Comparison of ENCODE assay signal across 8 mouse cellular contexts in the genomic region with DNA sequence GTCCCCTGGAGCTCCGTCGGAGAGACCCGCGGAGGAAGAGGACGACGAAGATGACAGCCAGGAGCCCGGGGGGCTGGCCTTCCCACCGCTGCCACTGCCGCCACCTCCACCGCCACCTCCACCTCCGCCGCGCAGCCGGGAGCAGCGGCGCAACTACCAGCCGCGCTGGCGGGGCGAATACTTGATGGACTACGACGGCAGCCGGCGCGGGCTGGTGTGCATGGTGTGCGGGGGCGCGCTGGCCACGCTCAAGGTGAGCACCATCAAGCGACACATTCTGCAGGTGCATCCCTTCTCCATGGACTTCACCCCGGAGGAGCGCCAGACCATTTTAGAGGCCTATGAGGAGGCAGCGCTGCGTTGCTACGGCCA. TPM values are rescaled to one million over a fixed set of nuclear protein-coding genes. Genes with fewer than 3 reads are reported as not detected.
DNase-seq lines count a peak whose midpoint lies in the region; ATAC-seq and TF ChIP-seq lines count a peak whose summit lies in the region.

No protein-coding gene starts in this region.

- H3K4me3 ChIP-seq in E14TG2a.4 (replicated peaks; ENCODE audit: low read length), result peak overlapping the region; percentile 77
- peak overlapping the region; percentile 28 for H3K4me3 ChIP-seq in heart, embryonic 15.5 days
- no peak overlapping the region for H3K4me3 ChIP-seq in liver, embryonic 14.5 days (ENCODE audit: insufficient read depth in 1 of 2, low read depth in 2 of 2, low read length in 2 of 2)

- H3K9me3 ChIP-seq in E14TG2a.4 (ENCODE audit: low read length), result no peaks in the 10 kb centered on the region
- H3K9me3 ChIP-seq in heart, embryonic 15.5 days (replicated peaks), result no peaks in the 10 kb centered on the region
- no peaks in the 10 kb centered on the region for H3K9me3 ChIP-seq in liver, embryonic 14.5 days (ENCODE audit: control insufficient read depth, low read length)

- peak overlapping the region; percentile 19; the same call in 1 of the 2 replicates for H3K9ac ChIP-seq in heart, embryonic 15.5 days
- no peak overlapping the region for H3K9ac ChIP-seq in liver, embryonic 14.5 days (replicated peaks)

- DNase-seq in embryo, embryonic 10 days (ENCODE audit: low spot score), result peak; percentile 49
- no peak for DNase-seq in embryo, embryonic 10.5 days (ENCODE audit: low spot score)
- no peak for DNase-seq in liver, embryonic 14.5 days (ENCODE audit: low read depth in 3 of 3, low spot score in 3 of 3)
- DNase-seq in cerebellum, postnatal 25 days, result no peak

- peak overlapping the region; percentile 56 for H3K4me2 ChIP-seq in heart, embryonic 15.5 days
- peak overlapping the region; percentile 43 for H3K4me2 ChIP-seq in liver, embryonic 14.5 days (ENCODE audit: low read depth)

- TF ChIP-seq EP300 in liver, embryonic 14.5 days (IDR thresholded peaks at IDR 0.05; ENCODE audit: low read depth), result no peak

- ATAC-seq in heart, embryonic 15.5 days (replicated peaks; ENCODE audit: insufficient number of reproducible peaks, insufficient read depth, low FRiP score, low read depth), result no peak
- no peak for ATAC-seq in liver, embryonic 14.5 days (ENCODE audit: insufficient read depth)
- ATAC-seq in frontal cortex, adult (ENCODE audit: low TSS enrichment), result no peak
- ATAC-seq in erythroblast, adult 5-6 weeks (replicated peaks; ENCODE audit: low FRiP score, poor library complexity, severe bottlenecking), result no peak

- peaks cover 60% of the 10 kb centered on the region for H3K36me3 ChIP-seq in E14TG2a.4 (ENCODE audit: insufficient read depth, low read length)
- H3K36me3 ChIP-seq in heart, embryonic 15.5 days, result peaks cover 37% of the 10 kb centered on the region
- peaks cover 19% of the 10 kb centered on the region for H3K36me3 ChIP-seq in liver, embryonic 14.5 days (replicated peaks; ENCODE audit: control insufficient read depth, insufficient read depth, low read depth)

- peaks cover 60% of the 10 kb centered on the region for H3K27me3 ChIP-seq in E14TG2a.4 (ENCODE audit: insufficient read depth, low read length)
- H3K27me3 ChIP-seq in heart, embryonic 15.5 days, result no peaks in the 10 kb centered on the region
- H3K27me3 ChIP-seq in liver, embryonic 14.5 days (ENCODE audit: control insufficient read depth, insufficient read depth, low read length), result no peaks in the 10 kb centered on the region

- WGBS in heart, embryonic 15.5 days, result 28% methylated on average over 35 of the region's 35 CpGs
- 61% methylated on average over 35 of the region's 35 CpGs for WGBS in liver, embryonic 14.5 days (ENCODE audit: insufficient replicate concordance)

- H3K4me1 ChIP-seq in E14TG2a.4 (replicated peaks; ENCODE audit: low read depth, low read length), result peaks cover 75% of the 10 kb centered on the region
- H3K4me1 ChIP-seq in heart, embryonic 15.5 days (replicated peaks), result peaks cover 68% of the 10 kb centered on the region
- H3K4me1 ChIP-seq in liver, embryonic 14.5 days (replicated peaks; ENCODE audit: control insufficient read depth in 2 of 2, insufficient read depth in 2 of 2, low read length in 1 of 2), result peaks cover 15% of the 10 kb centered on the region in 2 experiments

- no peak for TF ChIP-seq CTCF in E14TG2a.4 (conservative IDR thresholded peaks at IDR 0.05; ENCODE audit: low read length)
- TF ChIP-seq CTCF in liver, embryonic 14.5 days (IDR thresholded peaks at IDR 0.05; ENCODE audit: low read depth), result no peak

- peak overlapping the region; percentile 70 for H3K27ac ChIP-seq in heart, embryonic 15.5 days
- H3K27ac ChIP-seq in liver, embryonic 14.5 days, result no peak overlapping the region

RNA-seq across cellular contexts. Expression of a gene that starts 5.2 kb away (rescaled TPM):
- 3.3 and 4.7 TPM in 2 replicates for polyA plus RNA-seq in heart, embryonic 15.5 days (2015; fragmentation: Nextera tagmentation; extraction: Ambion mirVana)
- polyA plus RNA-seq in liver, embryonic 14.5 days (2012; rRNA removed), result 5.6 and 6.3 TPM in 2 replicates
- 0.86 and 1.2 TPM in 2 replicates for polyA plus RNA-seq in liver, embryonic 14.5 days (2014; fragmentation: Nextera tagmentation; extraction: Ambion mirVana)
- total RNA-seq in erythroblast, adult 5-6 weeks (2015; ENCODE audit: low replicate concordance), result 0.21 TPM in 1 of 2 replicates, not detected in the other
- total RNA-seq in erythroblast, adult 5-6 weeks (2017; ENCODE audit: low replicate concordance), result 0.34 and 0.70 TPM in 2 replicates

RNA-seq across cellular contexts. Expression of a gene that starts 39.8 kb away (rescaled TPM):
- 16.9 and 18.7 TPM in 2 replicates for polyA plus RNA-seq in heart, embryonic 15.5 days (2015; fragmentation: Nextera tagmentation; extraction: Ambion mirVana)
- 2.5 and 2.9 TPM in 2 replicates for polyA plus RNA-seq in liver, embryonic 14.5 days (2012; rRNA removed)
- polyA plus RNA-seq in liver, embryonic 14.5 days (2014; fragmentation: Nextera tagmentation; extraction: Ambion mirVana), result 2.2 and 2.6 TPM in 2 replicates
- 3.3 and 7.5 TPM in 2 replicates for total RNA-seq in erythroblast, adult 5-6 weeks (2015; ENCODE audit: low replicate concordance)
- 0.09 TPM in 1 of 2 replicates, not detected in the other for total RNA-seq in erythroblast, adult 5-6 weeks (2017; ENCODE audit: low replicate concordance)

Comparison
In these comparisons a context has a peak if more than half of its experiments do, and no peak if none do; other contexts are left out.
1. H3K4me3 ChIP-seq: peak in E14TG2a.4 (single experiment) and heart, embryonic 15.5 days (single experiment); none in liver, embryonic 14.5 days (0 of 2).